Mouse (Mus musculus): ENCODE data around the gene Aldh1l2. TPM values are rescaled to one million over a fixed set of nuclear protein-coding genes. Genes with fewer than 3 reads are reported as not detected.

Gene Aldh1l2
- total RNA-seq, 4 experiments from 2014 or later, result 2.5 to 5.5 (median 4.1) TPM

GRCm38 (mm10) chr10:83475226-83475625 lies 58.7 kb downstream of the Aldh1l2 start:
- no peak for DNase-seq (ENCODE audit: low spot score in 2 of 2)

GRCm38 (mm10) chr10:83457531-83457930 lies 76.4 kb downstream of the Aldh1l2 start:
- no peak for DNase-seq (ENCODE audit: low spot score in 2 of 2)

- DNase-seq (ENCODE audit: low spot score in 2 of 2), result no peak
Observed at GRCm38 (mm10) chr10:83448582-83448981, 85.4 kb downstream of the Aldh1l2 start.

Other genes starting within 250 kb of the Aldh1l2 start
- 10 to 100 TPM; 22.7 to 29.9 (median 24.5) TPM for gene Slc41a2, start 196.3 kb downstream of the Aldh1l2 start, total RNA-seq (2022)
- 1 to 10 TPM; 2.9 to 3.5 (median 3.3) TPM for gene D10Wsu102e, start 173.9 kb downstream of the Aldh1l2 start, total RNA-seq (2022)
- gene Washc4, start 9.6 kb upstream of the Aldh1l2 start, total RNA-seq (2022), result 10 to 100 TPM; 27.4 to 35.4 (median 31.0) TPM
- 100 to 1,000 TPM in 2 of 4 experiments, 10 to 100 TPM in 2; 80.5 to 110 (median 94.9) TPM for gene Appl2, start 114.6 kb upstream of the Aldh1l2 start, total RNA-seq (2022)
- gene 1500009L16Rik, start 188.7 kb upstream of the Aldh1l2 start, total RNA-seq (2022), result 10 to 100 TPM; 20.7 to 28.2 (median 21.5) TPM